Mouse (Mus musculus) cerebellum, postnatal 25 days (tissue): ENCODE measurements at regions not wholly inside any gene's neighbourhood (a gene's known extent, or its start where the extent isn't known, plus 50 kb on each side); places are given as distances from the start of the nearest gene placed in this dataset.
A peak's percentile ranks its signal among the peaks of the same experiment; 100 is the strongest.

Experiments
- DNase-seq, 2 experiments: peaks; one replicate each; pipeline ENCODE4 v3.0.0; 2021; ENCODE audit warnings: mixed read lengths in 2 of 2

DNA sequence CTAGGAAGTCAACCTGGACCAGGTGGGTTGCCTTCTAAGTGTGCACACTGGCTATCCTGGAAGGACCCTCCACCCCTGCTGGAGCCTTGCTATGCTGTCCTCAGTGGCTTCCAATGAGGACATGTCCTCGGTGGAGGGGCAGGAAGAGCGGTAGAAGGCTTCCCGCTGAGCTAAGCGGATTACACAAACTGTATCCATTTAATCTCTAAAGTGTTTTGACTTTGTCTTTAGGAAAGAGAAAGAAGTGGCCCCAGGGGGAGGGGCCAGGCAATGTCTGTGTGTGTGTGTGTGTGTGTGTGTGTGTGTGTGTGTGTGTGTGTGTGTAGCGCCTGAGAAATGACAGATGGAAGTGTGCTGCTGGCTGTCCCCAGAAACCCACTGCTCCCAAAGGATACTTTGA, 71.6 kb upstream of the Zc3h12a start:
- no peak for DNase-seq

DNA sequence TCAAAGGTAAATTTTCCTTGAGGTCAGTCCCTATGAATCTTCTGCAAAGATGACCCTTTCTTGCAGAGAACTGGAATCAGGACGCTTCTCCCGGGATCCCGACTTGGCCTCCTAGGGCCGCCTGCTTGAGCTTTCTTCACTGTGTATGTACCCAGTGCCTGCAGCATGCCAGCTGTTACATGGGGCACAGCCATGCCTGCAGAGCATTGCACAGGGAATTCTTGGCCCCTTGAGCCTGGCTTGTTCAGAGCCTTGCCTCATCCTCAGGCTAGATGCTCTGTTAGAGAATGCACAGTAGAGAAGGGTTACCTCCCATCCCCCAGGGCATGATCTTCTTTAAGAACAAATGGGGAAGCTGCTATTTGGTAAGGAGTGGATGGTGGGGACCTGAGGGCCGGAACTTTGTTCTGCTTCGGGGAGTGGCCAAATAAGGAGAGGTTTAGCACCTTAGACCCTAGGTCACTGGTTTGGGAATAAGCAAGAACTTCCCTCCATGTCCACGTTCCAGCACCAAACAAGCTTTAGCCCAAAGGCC, 68.3 kb upstream of the Zc3h12a start:
- no peak for DNase-seq

DNA sequence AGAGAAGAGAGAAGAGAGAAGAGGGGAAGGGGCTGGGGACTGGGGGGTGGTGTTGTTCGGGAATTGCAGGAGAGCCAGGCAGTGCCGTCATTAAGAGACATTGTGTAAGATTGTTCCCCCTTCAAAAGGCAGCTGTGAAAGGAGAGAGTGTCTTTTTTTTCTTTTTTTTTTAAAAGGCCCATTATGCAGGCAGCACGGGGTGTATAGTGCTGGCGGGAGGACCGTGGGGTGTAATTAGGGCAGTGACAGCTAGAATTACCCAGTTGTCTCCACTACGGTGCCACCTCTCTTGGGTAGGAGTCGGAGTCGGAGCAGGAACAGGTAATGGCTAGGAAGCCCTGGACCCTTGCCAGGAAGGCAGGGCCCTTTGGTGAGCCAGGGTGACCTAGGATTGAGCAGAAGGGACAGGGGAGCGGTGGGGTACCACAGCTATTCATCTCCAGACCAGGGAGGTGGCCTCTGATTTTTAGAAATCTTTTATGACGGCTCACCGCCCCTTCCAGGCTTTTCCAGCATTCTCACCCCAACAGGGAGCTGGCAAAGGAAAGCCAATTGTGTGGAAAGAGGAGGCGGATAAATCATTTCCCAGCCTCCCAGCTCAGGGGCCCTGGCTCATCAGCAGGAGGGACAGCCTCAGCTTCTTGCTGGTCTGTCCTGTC, 67.2 kb upstream of the Zc3h12a start:
- DNase-seq: peak; percentile 12 to 47

DNA sequence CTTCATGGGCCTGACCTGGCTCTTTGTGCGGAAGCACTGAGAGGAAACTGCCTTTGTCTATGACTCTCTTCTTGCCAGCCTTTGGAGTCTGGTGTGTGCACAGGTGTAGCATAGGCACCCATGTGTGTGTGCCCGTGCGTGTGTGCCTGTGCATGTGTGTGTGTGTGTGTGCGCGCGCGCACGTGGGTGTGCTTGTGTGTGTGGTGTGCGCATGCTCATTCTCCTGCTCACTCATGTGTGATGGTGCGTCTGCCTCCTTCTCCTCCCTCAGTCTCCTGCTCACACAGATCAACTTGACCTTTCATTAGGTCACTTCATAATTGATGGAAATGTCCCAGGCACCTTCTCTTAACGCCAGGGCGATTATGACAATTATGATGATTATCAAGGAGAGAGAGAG, 66.7 kb upstream of the Zc3h12a start:
- DNase-seq: peak in 1 of 2 experiments; percentile 20

DNA sequence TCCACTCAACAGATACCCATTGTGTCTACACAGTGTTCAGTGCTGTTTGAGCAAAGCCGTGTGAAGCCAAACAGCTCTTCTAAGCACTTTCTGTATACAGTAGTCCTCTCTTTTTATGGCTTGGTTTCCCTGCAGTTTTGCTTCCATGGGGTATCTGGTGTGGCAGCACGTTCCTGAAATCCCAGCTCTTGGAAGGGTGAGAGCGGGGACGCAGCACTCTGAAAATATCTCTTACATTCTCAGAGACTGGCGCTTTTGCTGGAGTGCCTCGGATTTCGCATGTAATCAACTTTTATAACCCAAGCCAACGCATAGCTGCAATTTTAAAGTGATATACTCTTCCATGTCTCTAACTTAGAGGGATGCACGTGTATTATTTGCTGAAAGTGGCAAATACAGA, 64.0 kb upstream of the Zc3h12a start:
- no peak for DNase-seq

DNA sequence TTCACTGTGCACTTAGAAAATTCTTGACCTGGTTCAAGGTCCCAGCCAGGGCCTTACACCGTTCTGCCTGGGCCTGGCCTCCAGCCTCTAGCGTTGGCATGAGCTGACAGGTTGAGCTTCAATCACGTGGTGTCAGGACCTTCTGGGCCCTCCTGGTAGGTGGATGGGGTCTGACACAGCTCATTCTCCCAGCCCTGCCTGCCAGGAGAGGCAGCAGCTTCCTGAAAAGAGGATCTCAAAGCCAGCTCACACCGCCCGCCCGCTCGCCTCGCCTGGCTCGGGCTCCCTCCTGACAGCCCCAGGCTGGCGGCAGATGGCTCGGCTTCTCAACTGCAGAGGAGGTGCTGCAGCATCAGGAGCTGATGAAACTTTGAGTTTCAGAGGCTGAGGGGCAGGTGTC, 63.4 kb upstream of the Zc3h12a start:
- peak; percentile 64 to 75 for DNase-seq

DNA sequence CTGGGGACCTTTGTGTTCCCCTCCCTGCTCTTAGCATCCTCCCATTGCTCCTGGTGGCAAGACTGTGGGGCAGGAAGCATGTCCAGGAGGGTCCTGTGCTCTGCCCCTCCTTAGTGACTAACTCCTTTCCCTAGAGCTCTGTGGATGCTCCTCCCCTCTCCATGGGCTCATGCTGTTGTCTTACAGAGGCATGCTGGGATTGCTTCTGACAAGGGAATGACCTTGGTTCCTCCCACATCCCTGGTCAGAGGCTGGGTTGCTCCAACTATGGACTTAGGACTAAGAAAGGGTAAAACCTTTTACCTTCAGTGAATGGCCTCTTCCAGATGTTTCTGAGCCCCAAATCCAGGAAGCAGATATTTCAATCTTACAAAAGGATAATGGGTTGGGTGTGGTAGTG, 62.3 kb upstream of the Zc3h12a start:
- no peak for DNase-seq

DNA sequence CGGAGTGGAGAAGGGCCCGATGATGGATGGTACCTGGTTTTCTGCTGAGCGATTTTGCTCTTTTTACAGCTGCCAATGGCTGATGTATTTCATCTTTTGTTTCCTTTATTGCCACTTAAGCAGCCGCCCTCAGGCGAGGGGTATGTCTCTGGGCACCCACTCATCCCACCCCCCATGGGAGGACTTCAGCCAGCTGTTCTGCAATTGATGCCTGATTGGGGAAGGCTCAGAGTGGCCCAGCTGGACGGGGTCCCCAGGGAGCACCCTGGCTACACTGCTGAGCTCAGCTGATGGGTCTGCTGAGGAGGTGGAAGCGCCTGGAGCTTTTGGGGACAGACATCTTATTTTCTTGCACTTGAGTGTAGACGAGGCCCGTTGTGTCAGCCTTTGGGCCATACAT, 58.6 kb upstream of the Zc3h12a start:
- no peak for DNase-seq

DNA sequence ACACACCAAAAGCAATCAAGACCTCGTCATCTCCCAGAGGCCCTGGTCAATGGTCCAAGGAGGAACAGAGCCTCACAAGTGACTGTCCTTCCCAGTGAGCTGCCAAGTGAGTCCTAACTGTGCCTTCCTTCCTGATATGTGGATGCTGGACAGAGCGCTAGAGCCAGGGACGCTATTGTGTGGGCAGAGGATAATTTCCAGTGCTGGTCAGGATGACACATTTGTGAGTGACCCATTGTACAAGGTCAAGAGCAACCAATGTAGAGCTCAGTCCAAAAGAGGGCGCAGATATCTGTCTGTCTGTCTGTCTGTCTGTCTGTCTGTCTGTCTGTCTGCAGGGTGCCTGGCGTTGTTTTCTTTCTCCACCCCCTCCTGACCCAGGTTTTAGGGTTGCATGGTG, 57.4 kb upstream of the Zc3h12a start:
- DNase-seq: no peak

DNA sequence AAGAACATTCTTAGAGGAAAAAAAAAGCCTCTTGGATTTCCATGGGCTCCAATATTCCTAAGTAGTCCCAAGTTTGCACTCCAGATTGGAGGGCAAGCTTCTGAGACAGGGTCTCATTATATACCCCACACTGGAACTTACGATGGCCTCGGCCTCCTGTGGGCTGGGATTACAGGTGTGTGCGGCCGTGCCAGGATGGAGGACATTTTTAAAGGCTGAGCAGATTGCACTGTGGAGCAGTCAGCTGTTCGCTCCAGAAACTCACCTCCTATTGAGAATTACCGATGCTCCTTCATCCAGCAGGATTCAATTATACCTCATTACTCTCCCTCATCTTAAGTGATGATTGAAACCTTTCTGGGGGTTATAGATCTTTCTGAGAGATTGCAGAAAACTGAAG, 53.3 kb upstream of the Zc3h12a start:
- DNase-seq: no peak

DNA sequence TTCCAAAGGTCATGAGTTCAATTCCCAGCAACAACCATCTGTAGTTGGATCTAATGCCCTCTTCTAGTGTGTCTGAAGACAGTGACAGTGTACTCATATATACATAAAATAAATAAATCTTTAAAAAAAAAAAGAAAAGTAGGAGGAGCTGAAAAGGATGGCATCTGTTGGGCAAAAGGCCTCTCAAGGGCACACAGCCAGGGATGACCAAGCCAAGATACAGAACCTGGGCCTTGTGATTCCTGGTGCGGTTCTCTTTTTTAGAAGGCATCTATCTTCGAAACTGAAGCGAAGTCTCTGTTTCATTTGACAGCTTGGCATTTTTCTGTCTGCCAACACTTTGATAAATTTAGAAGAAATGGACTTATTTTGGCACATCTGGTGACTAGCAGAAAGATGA, 50.9 kb upstream of the Zc3h12a start:
- DNase-seq: no peak

DNA sequence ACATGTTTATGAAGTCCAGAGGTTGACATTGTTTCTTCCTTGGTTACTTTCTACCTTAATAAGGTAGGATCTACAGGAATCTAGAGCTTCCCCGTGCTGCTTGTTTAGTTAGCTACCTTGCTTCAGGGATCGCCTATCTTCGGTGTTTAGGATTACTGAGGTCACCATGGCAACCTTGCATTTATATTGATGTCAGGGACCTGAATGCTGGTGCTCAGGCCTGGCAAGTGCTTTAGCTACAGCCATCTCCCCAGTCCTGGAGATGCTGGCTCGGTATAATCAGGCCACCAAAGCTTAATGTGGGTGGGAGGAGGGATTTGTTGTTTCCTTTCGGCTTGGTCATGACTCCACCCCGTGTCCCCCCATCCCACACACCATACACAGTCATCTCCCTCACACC, 50.0 kb upstream of the Zc3h12a start:
- no peak for DNase-seq
